Mouse (Mus musculus) MEL (cell line): ENCODE results near the gene Slc44a5. TPM values are rescaled to one million over a fixed set of nuclear protein-coding genes. Genes with fewer than 3 reads are reported as not detected.

Experiments
- DNase-seq: peaks from one replicate; pipeline ENCODE4 v3.0.0; 2011; ENCODE audit warnings: low read depth, low spot score
- H3K27ac ChIP-seq: 2 replicates; pipeline ENCODE4 v1.5.1; 2012; ENCODE audit warnings: low read depth, mild to moderate bottlenecking, control low read depth, low read length, moderate library complexity; ENCODE audit not compliant: control insufficient read depth
- H3K27me3 ChIP-seq, 2 experiments: fragments of 150-350 bp in 1 of 2; sonication (generic) in 1 of 2; 2 replicates each; pipeline ENCODE4 v1.6.1; 2012; ENCODE audit warnings: low read length in 2 of 2, mild to moderate bottlenecking in 2 of 2, improper control_type of control experiment in 1 of 2, moderate library complexity in 1 of 2; ENCODE audit not compliant: insufficient read depth in 2 of 2, control insufficient read depth in 1 of 2
- H3K36me3 ChIP-seq, 2 experiments: 2 replicates each; pipeline ENCODE4 v1.6.1; 2012 to 2014; ENCODE audit warnings: low read length in 2 of 2, improper control_type of control experiment in 1 of 2, inconsistent platforms in 1 of 2, mild to moderate bottlenecking in 1 of 2; ENCODE audit not compliant: insufficient read depth in 2 of 2, control insufficient read depth in 1 of 2
- H3K4me1 ChIP-seq, 2 experiments: fragments of 150-350 bp in 1 of 2; sonication (generic) in 1 of 2; 2 replicates each; pipeline ENCODE4 v1.6.1; 2012; ENCODE audit warnings: low read length in 2 of 2, improper control_type of control experiment in 1 of 2, mild to moderate bottlenecking in 1 of 2; ENCODE audit not compliant: insufficient read depth in 2 of 2, control insufficient read depth in 1 of 2
- H3K4me3 ChIP-seq, 2 experiments: fragments of 150-350 bp in 1 of 2; sonication (generic) in 1 of 2; 2 replicates each; pipeline ENCODE4 v1.5.1; 2012; ENCODE audit warnings: low read depth in 2 of 2, low read length in 2 of 2, mild to moderate bottlenecking in 2 of 2, moderate library complexity in 2 of 2, control low read depth in 1 of 2, improper control_type of control experiment in 1 of 2; ENCODE audit not compliant: control insufficient read depth in 1 of 2, insufficient read depth in 1 of 2
- H3K79me2 ChIP-seq: 2 replicates; pipeline ENCODE4 v1.6.1; 2012; ENCODE audit warnings: mild to moderate bottlenecking, low read length, moderate library complexity; ENCODE audit not compliant: control insufficient read depth, poor library complexity, insufficient read depth
- H3K9ac ChIP-seq: 2 replicates; pipeline ENCODE4 v1.6.1; 2012; ENCODE audit warnings: low read depth, mild to moderate bottlenecking, control low read depth, low read length, moderate library complexity; ENCODE audit not compliant: control insufficient read depth, poor library complexity, severe bottlenecking
- H3K9me3 ChIP-seq: fragments of 150-350 bp; sonication (generic); replicated peaks from 2 replicates; pipeline ENCODE4 v1.6.1; 2012; ENCODE audit warnings: mild to moderate bottlenecking, low read length, improper control_type of control experiment, moderate library complexity; ENCODE audit not compliant: insufficient read depth
- CHD1 ChIP-seq: IDR thresholded peaks from 2 replicates; pipeline ENCODE4 v1.6.1; 2012; ENCODE audit warnings: low read depth, mild to moderate bottlenecking, inconsistent platforms, low read length, improper control_type of control experiment
- CTCF ChIP-seq, 3 experiments: IDR thresholded peaks in 2 of 3; conservative IDR thresholded peaks in 1 of 3; 2 replicates each; pipeline ENCODE4 v1.5.1; 2011 to 2012; ENCODE audit warnings: low read length in 3 of 3, low read depth in 2 of 3, mild to moderate bottlenecking in 2 of 3, improper control_type of control experiment in 1 of 3, inconsistent platforms in 1 of 3, mixed read lengths in 1 of 3, moderate library complexity in 1 of 3; ENCODE audit not compliant: control insufficient read depth in 1 of 3, insufficient read depth in 1 of 3, poor library complexity in 1 of 3, severe bottlenecking in 1 of 3
- E2F4 ChIP-seq: IDR thresholded peaks from 2 replicates; pipeline ENCODE4 v1.6.1; 2011; ENCODE audit warnings: low read depth, low read length, improper control_type of control experiment, borderline replicate concordance
- ELF1 ChIP-seq: IDR thresholded peaks from 2 replicates; pipeline ENCODE4 v1.6.1; 2014; ENCODE audit warnings: low read depth, mild to moderate bottlenecking, inconsistent platforms, low read length, improper control_type of control experiment, moderate library complexity
- EP300 ChIP-seq, 2 experiments: IDR thresholded peaks; 2 replicates each; pipeline ENCODE4 v1.6.1; 2011; ENCODE audit warnings: improper control_type of control experiment in 2 of 2, low read length in 2 of 2, low read depth in 1 of 2, mild to moderate bottlenecking in 1 of 2
- GATA1 ChIP-seq: IDR thresholded peaks from 2 replicates; pipeline ENCODE4 v1.6.1; 2011; ENCODE audit warnings: low read depth, low read length, improper control_type of control experiment
- HCFC1 ChIP-seq: IDR thresholded peaks from 2 replicates; pipeline ENCODE4 v1.6.1; 2012; ENCODE audit warnings: low read depth, mild to moderate bottlenecking, inconsistent platforms, low read length, improper control_type of control experiment, moderate library complexity
- MEF2A ChIP-seq: IDR thresholded peaks from 2 replicates; pipeline ENCODE4 v1.6.1; 2014; ENCODE audit warnings: low read depth, mild to moderate bottlenecking, inconsistent platforms, low read length, improper control_type of control experiment; ENCODE audit not compliant: poor library complexity, insufficient replicate concordance, severe bottlenecking; ENCODE audit errors: extremely low read depth
- MXI1 ChIP-seq: IDR thresholded peaks from 2 replicates; pipeline ENCODE4 v1.6.1; 2011; ENCODE audit warnings: mild to moderate bottlenecking, low read depth, low read length, improper control_type of control experiment
- MYB ChIP-seq: IDR thresholded peaks from 2 replicates; pipeline ENCODE4 v1.6.1; 2011; ENCODE audit warnings: mild to moderate bottlenecking, low read depth, low read length, improper control_type of control experiment
- MYC ChIP-seq: IDR thresholded peaks from 2 replicates; pipeline ENCODE4 v1.6.1; 2011; ENCODE audit warnings: low read depth, mild to moderate bottlenecking, low read length, improper control_type of control experiment, moderate library complexity
- POLR2A ChIP-seq, 2 experiments: IDR thresholded peaks; 2 replicates each; pipeline ENCODE4 v1.6.1; 2011 to 2012; ENCODE audit warnings: low read length in 2 of 2, mild to moderate bottlenecking in 2 of 2, control low read depth in 1 of 2, improper control_type of control experiment in 1 of 2, low read depth in 1 of 2, moderate library complexity in 1 of 2; ENCODE audit not compliant: control insufficient read depth in 1 of 2, insufficient read depth in 1 of 2, poor library complexity in 1 of 2
- POLR2AphosphoS2 ChIP-seq: IDR thresholded peaks from 2 replicates; pipeline ENCODE4 v1.6.1; 2011; ENCODE audit warnings: low read length, improper control_type of control experiment
- POLR2AphosphoS5 ChIP-seq: IDR thresholded peaks from 2 replicates; pipeline ENCODE4 v1.6.1; 2012; ENCODE audit warnings: low read depth, borderline replicate concordance, mild to moderate bottlenecking, inconsistent platforms, low read length, moderate library complexity, mixed read lengths
- RCOR1 ChIP-seq: IDR thresholded peaks from 2 replicates; pipeline ENCODE4 v1.6.1; 2012; ENCODE audit warnings: low read depth, mild to moderate bottlenecking, inconsistent platforms, low read length, improper control_type of control experiment
- SIN3A ChIP-seq: IDR thresholded peaks from 2 replicates; pipeline ENCODE4 v1.6.1; 2012; ENCODE audit warnings: low read length, improper control_type of control experiment, inconsistent platforms
- SMC3 ChIP-seq: IDR thresholded peaks from 2 replicates; pipeline ENCODE4 v1.6.1; 2011; ENCODE audit warnings: low read depth, low read length, improper control_type of control experiment
- TCF12 ChIP-seq: IDR thresholded peaks from 2 replicates; pipeline ENCODE4 v1.6.1; 2014; ENCODE audit warnings: low read depth, mild to moderate bottlenecking, inconsistent platforms, low read length, improper control_type of control experiment, moderate library complexity
- UBTF ChIP-seq: IDR thresholded peaks from 2 replicates; pipeline ENCODE4 v1.6.1; 2012; ENCODE audit warnings: low read depth, mild to moderate bottlenecking, inconsistent platforms, low read length, improper control_type of control experiment, moderate library complexity, borderline replicate concordance; ENCODE audit not compliant: insufficient read depth
- USF1 ChIP-seq: IDR thresholded peaks from 2 replicates; pipeline ENCODE4 v1.6.1; 2014; ENCODE audit warnings: low read depth, mild to moderate bottlenecking, inconsistent platforms, low read length, improper control_type of control experiment, moderate library complexity
- ZC3H11A ChIP-seq: IDR thresholded peaks from 2 replicates; pipeline ENCODE4 v1.6.1; 2012; ENCODE audit warnings: low read depth, mild to moderate bottlenecking, inconsistent platforms, low read length, improper control_type of control experiment
- ZMIZ1 ChIP-seq: IDR thresholded peaks from 2 replicates; pipeline ENCODE4 v1.6.1; 2012; ENCODE audit warnings: low read depth, mild to moderate bottlenecking, inconsistent platforms, low read length, improper control_type of control experiment, moderate library complexity
- ZNF384 ChIP-seq: IDR thresholded peaks from 2 replicates; pipeline ENCODE4 v1.6.1; 2012; ENCODE audit warnings: low read depth, mild to moderate bottlenecking, inconsistent platforms, low read length, improper control_type of control experiment
- polyA plus RNA-seq, 2 experiments: library from polyadenylated mRNA; stranded (reverse) in 1 of 2; unstranded in 1 of 2; fragments of >175 nt in 1 of 2; fragments of >200 nt in 1 of 2; gene quantifications; 2 replicates each; pipeline versions ENCODE4 v1.2.1 to v1.2.4; 2012; ENCODE audit warnings: low replicate concordance in 2 of 2, low read depth in 1 of 2; ENCODE audit not compliant: insufficient read length in 2 of 2, insufficient read depth in 1 of 2, missing spikeins in 1 of 2
- total RNA-seq: library from RNA; depleted of rRNA; stranded (reverse); fragments of 300-350 nt; gene quantifications from 2 replicates; pipeline ENCODE4 v1.2.3, GENCODE M21; 2012

The Slc44a5 gene
- total and polyA plus RNA-seq, 3 experiments = not detected

GRCm38 (mm10) chr3:153937116-153937810, 36.0 kb upstream of the Slc44a5 start:
- peaks cover 0 to under 1% of the 10 kb centered on the region in 2 experiments; a peak in 2 of 4 replicates for H3K4me1 ChIP-seq
- no peak for DNase-seq

GRCm38 (mm10) chr3:153940021-153940420, 33.2 kb upstream of the Slc44a5 start:
- no peaks in the 10 kb centered on the region for H3K9me3 ChIP-seq
- H3K36me3 ChIP-seq = peaks cover 5 to 11% of the 10 kb centered on the region in 2 experiments
- peaks cover 1 to 9% of the 10 kb centered on the region in 2 experiments; a peak in 2 of 4 replicates for H3K4me1 ChIP-seq
- no peak overlapping the region for H3K9ac ChIP-seq
- H3K4me3 ChIP-seq = no peak overlapping the region
- peaks cover 2% of the 10 kb centered on the region for H3K79me2 ChIP-seq
- no peak for TF ChIP-seq POLR2AphosphoS2
- TF ChIP-seq MXI1 = no peak
- no peak for TF ChIP-seq ELF1
- TF ChIP-seq CHD1 = no peak
- TF ChIP-seq ZMIZ1 = no peak
- TF ChIP-seq HCFC1 = no peak
- no peak for TF ChIP-seq ZNF384
- no peak for TF ChIP-seq E2F4
- TF ChIP-seq USF1 = no peak
- TF ChIP-seq SIN3A = no peak
- H3K27me3 ChIP-seq = no peaks in the 10 kb centered on the region
- H3K27ac ChIP-seq = no peak overlapping the region
- DNase-seq = no peak

More at GRCm38 (mm10) chr3:153937116-153937810, 36.0 kb upstream of the Slc44a5 start:
- Histone ChIP-seq H3K9ac (no peak overlapping the region), H3K27ac (no peak overlapping the region), H3K9me3 (no peaks in the 10 kb centered on the region), H3K79me2 (no peaks in the 10 kb centered on the region; the same call in 1 of the 2 replicates), H3K4me3 (no peak overlapping the region), H3K27me3 (no peaks in the 10 kb centered on the region), H3K36me3 (peaks cover 7 to 16% of the 10 kb centered on the region in 2 experiments; a peak in 3 of 4 replicates)
- TF ChIP-seq ZNF384 = no peak
- no peak for TF ChIP-seq TCF12
- no peak for TF ChIP-seq SMC3
- TF ChIP-seq POLR2AphosphoS2 = no peak

DNA sequence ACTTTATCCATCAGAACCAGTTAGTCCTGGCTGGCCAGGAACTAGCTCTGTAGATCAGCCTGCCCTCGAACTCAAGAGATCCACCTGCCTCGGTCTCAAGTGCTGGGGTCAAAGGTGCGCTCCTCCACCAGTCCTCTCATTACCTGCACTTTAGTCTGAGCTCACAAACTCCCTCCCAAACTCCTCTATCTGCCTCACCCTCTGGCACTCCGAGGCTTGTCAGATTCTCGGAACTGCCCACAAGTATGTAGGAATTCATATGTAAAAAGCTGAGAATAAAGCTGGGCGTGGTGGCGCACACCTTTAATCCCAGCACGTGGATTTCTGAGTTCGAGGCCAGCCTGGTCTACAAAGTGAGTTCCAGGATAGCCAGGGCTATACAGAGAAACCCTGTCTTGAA, 32.8 kb upstream of the Slc44a5 start:
- Histone ChIP-seq H3K36me3 (peaks cover 3 to 14% of the 10 kb centered on the region in 2 experiments), H3K27ac (no peak overlapping the region), H3K79me2 (peaks cover 2% of the 10 kb centered on the region), H3K9me3 (no peaks in the 10 kb centered on the region), H3K4me1 (peaks cover 5 to 11% of the 10 kb centered on the region in 2 experiments; a peak in 2 of 4 replicates), H3K4me3 (no peak overlapping the region), H3K9ac (no peak overlapping the region), H3K27me3 (no peaks in the 10 kb centered on the region)
- no peak for TF ChIP-seq RCOR1
- no peak for TF ChIP-seq GATA1
- TF ChIP-seq POLR2A (IDR thresholded peaks at IDR 0.05; ENCODE audit: control insufficient read depth in 1 of 2, insufficient read depth in 1 of 2, low read depth in 1 of 2, low read length in 2 of 2, poor library complexity in 1 of 2) = no peak
- TF ChIP-seq TCF12 = no peak
- TF ChIP-seq ZNF384 = no peak
- TF ChIP-seq CTCF (IDR thresholded peaks at IDR 0.05 in 2 of 3, conservative IDR thresholded peaks at IDR 0.05 in 1 of 3; ENCODE audit: control insufficient read depth in 1 of 3, insufficient read depth in 1 of 3, low read depth in 2 of 3, low read length in 3 of 3, poor library complexity in 1 of 3, severe bottlenecking in 1 of 3) = no peak
- TF ChIP-seq UBTF = no peak
- no peak for TF ChIP-seq ZMIZ1
- TF ChIP-seq MYB = no peak
- no peak for TF ChIP-seq MEF2A
- TF ChIP-seq MYC = no peak
- no peak for TF ChIP-seq ZC3H11A
- TF ChIP-seq POLR2AphosphoS5 = no peak
- no peak for TF ChIP-seq EP300 (IDR thresholded peaks at IDR 0.05; ENCODE audit: low read depth in 1 of 2, low read length in 2 of 2)
- DNase-seq = no peak
